Mouse (Mus musculus): Measurements from ENCODE around the gene Cldn15.
A peak's percentile ranks its signal among the peaks of the same experiment; 100 is the strongest.
"Not testable (repeated sequence)": the region's sequence is repeated elsewhere in the genome, so short reads cannot be mapped to it uniquely, and the experiment has no call there.

Gene Cldn15

GRCm38 (mm10) chr5:136966331-136966730 is at the start of gene Cldn15:
Gene Cldn15 (plus strand): TSS chr5:136966616.
- DNase-seq: no peak

- DNase-seq: no peak
Measured at GRCm38 (mm10) chr5:136917613-136918242, 48.7 kb upstream of the Cldn15 start.

GRCm38 (mm10) chr5:136918655-136919472 is 47.6 kb upstream of the Cldn15 start:
- DNase-seq: peak; percentile 71

- peak; percentile 29 for DNase-seq
Measured at GRCm38 (mm10) chr5:136919546-136920301, 46.7 kb upstream of the Cldn15 start.

- DNase-seq: no peak
Measured at GRCm38 (mm10) chr5:136922830-136923229, 43.6 kb upstream of the Cldn15 start.

- no peak for DNase-seq
Measured at GRCm38 (mm10) chr5:136923751-136924478, 42.5 kb upstream of the Cldn15 start.

- DNase-seq: peak; percentile 89
Measured at GRCm38 (mm10) chr5:136929073-136929472, 37.3 kb upstream of the Cldn15 start.

GRCm38 (mm10) chr5:136931896-136932295 is 34.5 kb upstream of the Cldn15 start:
- DNase-seq: no peak

- DNase-seq: no peak
Measured at GRCm38 (mm10) chr5:136932956-136933355, 33.5 kb upstream of the Cldn15 start.

- DNase-seq: no peak
Measured at GRCm38 (mm10) chr5:136933930-136934329, 32.5 kb upstream of the Cldn15 start.

- DNase-seq: no peak
Measured at GRCm38 (mm10) chr5:136935905-136936695, 30.3 kb upstream of the Cldn15 start.

GRCm38 (mm10) chr5:136936750-136937149 is 29.7 kb upstream of the Cldn15 start:
- no peak for DNase-seq

GRCm38 (mm10) chr5:136937621-136938020 is 28.8 kb upstream of the Cldn15 start:
- DNase-seq: no peak

- DNase-seq: no peak
Measured at GRCm38 (mm10) chr5:136939284-136939683, 27.1 kb upstream of the Cldn15 start.

- DNase-seq: not testable (repeated sequence)
Measured at GRCm38 (mm10) chr5:136940029-136940428, 26.4 kb upstream of the Cldn15 start.

- DNase-seq: no peak
Measured at GRCm38 (mm10) chr5:136940845-136941560, 25.4 kb upstream of the Cldn15 start.

- DNase-seq: no peak
Measured at GRCm38 (mm10) chr5:136942781-136943180, 23.6 kb upstream of the Cldn15 start.

- DNase-seq: no peak
Measured at GRCm38 (mm10) chr5:136943382-136943781, 23.0 kb upstream of the Cldn15 start.

- DNase-seq: no peak
Measured at GRCm38 (mm10) chr5:136945084-136945483, 21.3 kb upstream of the Cldn15 start.

- DNase-seq: no peak
Measured at GRCm38 (mm10) chr5:136947874-136948273, 18.5 kb upstream of the Cldn15 start.

Measured in right cerebral cortex, postnatal 4 days (tissue).